Mouse (Mus musculus) midbrain, embryonic 16.5 days (tissue): Measurements from ENCODE around the gene Foxi3. TPM values are rescaled to one million over a fixed set of nuclear protein-coding genes. Genes with fewer than 3 reads are reported as not detected.

Experiments used
- ATAC-seq: fragments of 200-750 bp; cut with Nextera tagmentation; 2 replicates; pipeline ENCODE4 v1.8.0; 2017; ENCODE audit warnings: moderate TSS enrichment
- H3K27ac ChIP-seq: fragments of 300-500 bp; sonication (generic); 2 replicates; pipeline ENCODE4 v1.5.1; 2014; ENCODE audit warnings: mild to moderate bottlenecking, low read length, mixed read lengths
- H3K27me3 ChIP-seq: fragments of 300-500 bp; sonication (generic); 2 replicates; pipeline ENCODE4 v1.6.1; 2014; ENCODE audit warnings: low read depth, low read length, mixed read lengths; ENCODE audit not compliant: control insufficient read depth, insufficient read depth
- H3K36me3 ChIP-seq: fragments of 300-500 bp; sonication (generic); 2 replicates; pipeline ENCODE4 v1.6.1; 2014; ENCODE audit warnings: mild to moderate bottlenecking, low read length, moderate library complexity, mixed read lengths; ENCODE audit not compliant: control insufficient read depth, insufficient read depth
- H3K4me1 ChIP-seq: fragments of 300-500 bp; sonication (generic); 2 replicates; pipeline ENCODE4 v1.6.1; 2014; ENCODE audit warnings: mild to moderate bottlenecking, low read length, mixed read lengths; ENCODE audit not compliant: control insufficient read depth, insufficient read depth
- H3K4me2 ChIP-seq: fragments of 300-500 bp; sonication (generic); 2 replicates; pipeline ENCODE4 v1.6.1; 2014; ENCODE audit warnings: mild to moderate bottlenecking, low read length, mixed read lengths
- H3K4me3 ChIP-seq: fragments of 300-500 bp; sonication (generic); 2 replicates; pipeline ENCODE4 v1.5.1; 2014; ENCODE audit warnings: low read depth, mild to moderate bottlenecking, low read length, moderate library complexity, mixed read lengths
- H3K9ac ChIP-seq: fragments of 300-500 bp; sonication (generic); 2 replicates; pipeline ENCODE4 v1.6.1; 2014; ENCODE audit warnings: low read depth, low read length, mixed read lengths
- H3K9me3 ChIP-seq: fragments of 300-500 bp; sonication (generic); replicated peaks from 2 replicates; pipeline ENCODE4 v1.6.1; 2014; ENCODE audit warnings: mild to moderate bottlenecking, low read length, mixed read lengths; ENCODE audit not compliant: control insufficient read depth, poor library complexity, severe bottlenecking
- WGBS: fragments of 180-500 bp; shearing (Covaris S2); extraction: QIAGEN DNeasy Blood & Tissue Kit; methylation state at CpG from one replicate; pipeline ENCODE4 v1.1.7; 2014; 5-methylcytosine and 5-hydroxymethylcytosine counted together
- polyA plus RNA-seq: library from polyadenylated mRNA; unstranded; fragments of >200 nt; fragmentation: Nextera tagmentation; extraction: Ambion mirVana; gene quantifications from 2 replicates; pipeline ENCODE4 v1.2.1, GENCODE M21; 2015

The Foxi3 gene
- not detected in 2 replicates for polyA plus RNA-seq

DNA sequence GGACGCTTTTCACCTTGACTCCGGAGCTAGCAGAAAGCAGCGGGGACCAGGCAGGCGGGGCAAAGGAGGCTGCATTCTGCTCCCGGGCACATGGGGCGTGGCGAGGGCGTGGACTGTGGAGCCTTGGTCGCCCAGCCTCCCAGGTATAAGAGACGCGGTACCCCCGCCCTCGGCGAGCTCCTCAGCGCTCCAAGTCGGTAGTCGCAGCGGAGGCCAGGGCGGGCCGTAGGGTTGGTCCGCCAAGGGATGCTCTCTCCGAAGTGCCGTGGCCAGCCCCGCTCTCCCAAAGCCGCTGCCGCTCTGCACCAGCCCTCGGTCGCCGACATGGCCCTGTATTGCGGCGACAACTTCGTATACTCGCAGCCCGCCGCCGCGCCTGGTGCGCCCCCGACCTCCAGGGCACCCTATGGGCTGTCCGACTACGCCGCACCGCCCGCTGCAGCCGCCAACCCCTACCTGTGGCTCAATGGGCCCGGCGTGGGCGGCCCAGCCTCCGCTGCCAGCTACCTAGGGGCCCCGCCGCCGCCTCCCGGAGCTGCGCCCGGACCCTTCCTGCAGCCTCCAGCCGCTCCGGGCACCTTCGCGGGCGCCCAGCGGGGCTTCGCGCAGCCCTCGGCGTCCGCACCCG, at the start of gene Foxi3:
Gene Foxi3 (plus strand): TSS at position 247 of the 628 bp plus-strand sequence.
- Histone ChIP-seq H3K4me1 (peaks cover 10% of the 10 kb centered on the region), H3K27me3 (peaks cover 53% of the 10 kb centered on the region)

DNA sequence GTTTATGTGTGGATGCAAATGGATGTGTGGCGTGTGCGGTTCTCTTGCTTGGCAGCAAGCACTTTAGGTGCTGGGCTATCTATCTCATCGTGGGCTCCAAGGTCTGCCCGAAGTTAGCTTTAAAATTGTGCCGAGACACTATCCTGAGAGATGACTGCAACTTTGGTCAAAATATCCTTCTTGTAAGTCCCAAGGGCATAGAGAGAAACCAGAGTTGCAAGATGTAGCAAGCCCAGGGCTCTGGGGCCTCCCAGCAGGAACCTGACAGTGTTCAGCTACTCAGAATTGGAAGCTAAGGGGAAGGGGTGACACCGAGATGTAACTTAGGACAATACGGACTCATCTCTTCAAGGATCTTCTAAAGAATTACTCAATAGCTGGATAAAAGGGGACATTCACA, 46.8 kb upstream of the Foxi3 start:
- no peak overlapping the region for H3K27ac ChIP-seq
- H3K36me3 ChIP-seq = peaks cover 5% of the 10 kb centered on the region
- 90% methylated on average over 7 of the region's 7 CpGs for WGBS
- no peak for ATAC-seq
- H3K4me1 ChIP-seq = 0 out of 2 replicates have a peak, but pooled peaks cover 3% of the 10 kb centered on the region
- no peak overlapping the region for H3K4me3 ChIP-seq
- no peaks in the 10 kb centered on the region; the same call in 1 of the 2 replicates for H3K27me3 ChIP-seq
- no peak overlapping the region for H3K4me2 ChIP-seq
- no peak overlapping the region for H3K9ac ChIP-seq
- no peaks in the 10 kb centered on the region for H3K9me3 ChIP-seq

More for the DNA sequence above, at the start of gene Foxi3:
- no peaks in the 10 kb centered on the region for H3K9me3 ChIP-seq
- H3K27ac ChIP-seq = no peak within 1 kb of the TSS
- WGBS = under 1% methylated on average over 60 of the region's 67 CpGs
- ATAC-seq = peak; percentile 76
- peak within 1 kb of the TSS; percentile 94 for H3K4me2 ChIP-seq
- H3K9ac ChIP-seq = peak within 1 kb of the TSS; percentile 53; the same call in 1 of the 2 replicates
- peak within 1 kb of the TSS; percentile 47 for H3K4me3 ChIP-seq
- no peaks in the 10 kb centered on the region for H3K36me3 ChIP-seq

GRCm38 (mm10) chr6:70910285-70910684, 46.0 kb upstream of the Foxi3 start:
- H3K27ac ChIP-seq = no peak overlapping the region
- no peaks in the 10 kb centered on the region; the same call in 1 of the 2 replicates for H3K27me3 ChIP-seq
- no peaks in the 10 kb centered on the region for H3K9me3 ChIP-seq
- H3K4me3 ChIP-seq = no peak overlapping the region
- no peak overlapping the region for H3K9ac ChIP-seq
- H3K4me2 ChIP-seq = no peak overlapping the region
- 76% methylated on average over 4 of the region's 4 CpGs for WGBS
- no peak for ATAC-seq
- H3K4me1 ChIP-seq = 0 out of 2 replicates have a peak, but pooled peaks cover 3% of the 10 kb centered on the region
- peaks cover 2% of the 10 kb centered on the region for H3K36me3 ChIP-seq

DNA sequence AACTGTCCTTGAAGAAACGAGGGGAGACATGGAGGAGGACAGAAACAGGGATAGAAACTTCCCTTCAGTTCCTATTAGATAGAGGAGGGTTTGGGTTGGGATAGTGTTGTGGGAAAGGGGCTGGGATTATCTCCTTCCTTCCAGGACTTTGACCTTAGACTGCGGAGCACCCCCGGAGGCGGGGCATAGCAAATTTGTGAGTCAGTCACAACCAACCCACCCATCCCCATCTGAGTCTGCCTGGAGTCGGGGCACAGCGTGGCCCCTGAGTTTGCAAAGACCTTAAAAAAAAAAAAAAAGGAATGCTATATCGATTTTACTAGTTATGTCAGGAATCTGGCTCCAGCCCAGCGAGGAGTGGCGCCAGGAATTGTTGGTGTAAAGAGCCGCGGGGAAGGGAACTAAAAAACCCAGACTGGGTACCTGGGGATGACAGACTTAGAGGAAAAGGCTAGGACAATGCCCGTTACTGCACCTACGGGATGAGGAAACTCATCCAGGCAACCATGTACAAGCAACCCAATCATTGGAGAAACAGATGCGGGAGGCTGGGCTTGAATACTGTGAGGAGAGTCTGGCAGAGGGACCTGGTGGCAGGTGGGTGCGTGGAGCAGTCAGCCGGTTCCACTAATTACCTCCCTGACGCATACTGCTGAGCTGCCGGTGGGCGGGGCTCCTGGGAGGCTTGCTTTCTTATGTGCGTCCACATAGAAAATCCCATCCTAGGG, 44.5 kb upstream of the Foxi3 start:
- 12% methylated on average over 20 of the region's 20 CpGs for WGBS
- peak; percentile 82 for ATAC-seq
- Histone ChIP-seq H3K27me3 (no peaks in the 10 kb centered on the region; the same call in 1 of the 2 replicates), H3K4me1 (0 out of 2 replicates have a peak, but pooled peaks cover 3% of the 10 kb centered on the region), H3K4me3 (peak overlapping the region; percentile 22; the same call in 1 of the 2 replicates), H3K27ac (no peak overlapping the region), H3K9ac (no peak overlapping the region), H3K36me3 (no peaks in the 10 kb centered on the region), H3K9me3 (no peaks in the 10 kb centered on the region), H3K4me2 (peak overlapping the region; percentile 47)

DNA sequence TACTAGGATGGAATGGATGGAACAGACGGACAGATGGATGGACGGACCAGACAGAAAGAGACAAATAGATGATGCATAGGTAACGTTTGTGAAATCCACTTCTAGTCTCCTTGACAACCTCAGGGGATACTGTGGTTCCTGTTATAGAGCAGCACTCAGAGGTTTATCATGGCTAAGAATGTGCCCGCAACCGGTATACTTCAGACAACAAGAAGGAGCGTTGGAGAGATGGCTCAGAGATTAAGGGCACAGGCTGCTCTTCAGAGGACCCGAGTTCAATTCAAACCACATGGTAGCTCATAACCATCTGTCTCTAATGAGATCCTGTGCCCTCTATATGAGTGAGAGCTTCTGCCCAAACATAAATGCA, 44.0 kb upstream of the Foxi3 start:
- Histone ChIP-seq H3K27me3 (no peaks in the 10 kb centered on the region; the same call in 1 of the 2 replicates), H3K4me1 (0 out of 2 replicates have a peak, but pooled peaks cover 3% of the 10 kb centered on the region), H3K4me3 (peak overlapping the region; percentile 22; the same call in 1 of the 2 replicates), H3K4me2 (peak overlapping the region; percentile 47), H3K36me3 (no peaks in the 10 kb centered on the region), H3K27ac (no peak overlapping the region), H3K9ac (no peak overlapping the region), H3K9me3 (no peaks in the 10 kb centered on the region)
- WGBS = 62% methylated on average over 7 of the region's 7 CpGs
- peak; percentile 53 for ATAC-seq

- no peaks in the 10 kb centered on the region for H3K27me3 ChIP-seq
- H3K4me2 ChIP-seq = no peak within 1 kb of the TSS
- WGBS = 85% methylated on average over 3 of the region's 3 CpGs
- ATAC-seq = no peak
- H3K4me3 ChIP-seq = no peak within 1 kb of the TSS
- H3K36me3 ChIP-seq = no peaks in the 10 kb centered on the region
- no peaks in the 10 kb centered on the region for H3K9me3 ChIP-seq
- H3K4me1 ChIP-seq = peaks cover 7% of the 10 kb centered on the region
- H3K9ac ChIP-seq = no peak within 1 kb of the TSS
- no peak within 1 kb of the TSS for H3K27ac ChIP-seq
Observed at GRCm38 (mm10) chr6:70918827-70919226, 37.5 kb upstream of the Foxi3 start, which contains the start of gene Tex37. Gene Tex37, minus strand, starts transcription at chr6:70918927.

DNA sequence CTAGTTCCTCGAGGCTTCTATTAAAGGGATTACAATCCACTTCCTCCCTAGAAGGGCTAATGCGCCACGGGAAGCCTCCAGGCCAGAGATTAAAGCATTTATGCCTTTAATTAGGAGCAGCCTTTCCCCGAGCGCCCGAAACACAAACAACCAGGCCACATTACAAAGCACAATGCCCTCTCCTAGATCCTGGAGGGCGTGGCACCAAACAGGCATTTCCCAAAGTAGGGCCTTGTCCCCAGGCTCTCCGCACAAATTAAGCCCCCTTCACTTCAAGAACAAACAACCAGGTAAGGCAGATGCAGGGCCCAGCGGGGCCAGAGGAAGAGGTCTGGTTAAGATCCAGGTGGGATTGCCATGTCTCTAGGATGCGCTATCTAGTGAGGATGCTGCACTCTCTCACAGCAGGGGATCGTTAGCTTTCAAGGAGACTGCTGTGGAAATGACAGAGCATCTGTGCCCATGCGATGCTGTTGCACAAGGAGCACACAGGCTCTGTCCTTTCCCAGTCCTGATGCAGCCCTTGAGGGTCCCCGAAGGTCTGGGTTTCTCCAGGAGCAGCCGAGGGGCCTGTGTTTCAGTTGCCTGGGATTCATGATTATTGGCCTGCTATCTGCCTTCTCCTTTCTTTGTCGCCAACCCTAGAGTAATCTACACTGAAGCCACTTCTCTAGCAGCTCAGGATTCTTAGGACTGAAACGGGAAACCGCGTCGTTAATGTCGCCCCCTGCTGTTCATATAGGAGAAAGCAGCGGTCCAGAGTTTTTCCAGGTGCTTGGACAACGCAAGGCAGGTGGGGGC, 34.9 kb upstream of the Foxi3 start:
- Histone ChIP-seq H3K4me3 (peak overlapping the region; percentile 21; the same call in 1 of the 2 replicates), H3K9me3 (no peaks in the 10 kb centered on the region), H3K27ac (peak overlapping the region; percentile 57; the same call in 1 of the 2 replicates), H3K27me3 (no peaks in the 10 kb centered on the region), H3K36me3 (no peaks in the 10 kb centered on the region), H3K9ac (peak overlapping the region; percentile 43), H3K4me1 (peaks cover 7% of the 10 kb centered on the region), H3K4me2 (peak overlapping the region; percentile 53)
- peak; percentile 85 for ATAC-seq
- WGBS = 2% methylated on average over 22 of the region's 22 CpGs

- ATAC-seq = no peak
- WGBS = 81% methylated on average over 2 of the region's 2 CpGs
- Histone ChIP-seq H3K9me3 (no peaks in the 10 kb centered on the region), H3K27ac (no peak overlapping the region), H3K4me3 (no peak overlapping the region), H3K4me2 (no peak overlapping the region), H3K27me3 (no peaks in the 10 kb centered on the region), H3K36me3 (no peaks in the 10 kb centered on the region), H3K9ac (no peak overlapping the region), H3K4me1 (no peaks in the 10 kb centered on the region)
Observed at GRCm38 (mm10) chr6:70931801-70932200, 24.5 kb upstream of the Foxi3 start.
